Mouse (Mus musculus): ENCODE results near the gene Mapkapk5. TPM values are rescaled to one million over a fixed set of nuclear protein-coding genes. Genes with fewer than 3 reads are reported as not detected.
"Not testable (repeated sequence)": the region's sequence is repeated elsewhere in the genome, so short reads cannot be mapped to it uniquely, and the experiment has no call there.

The Mapkapk5 gene
- polyA plus RNA-seq, 1 experiment from 2014 or later, result 53.1 TPM

GRCm38 (mm10) chr5:121510009-121510408, 35.7 kb downstream of the Mapkapk5 start:
- DNase-seq (ENCODE audit: extremely low spot score, low spot score), result no peak
- H3K9me3 ChIP-seq, result no peaks in the 10 kb centered on the region; the same call in 1 of the 2 replicates
- H3K4me3 ChIP-seq, result no peak overlapping the region
- no peaks in the 10 kb centered on the region for H3K4me1 ChIP-seq
- H3K27me3 ChIP-seq (ENCODE audit: poor library complexity, severe bottlenecking), result no peaks in the 10 kb centered on the region
- H3K36me3 ChIP-seq (replicated peaks), result no peaks in the 10 kb centered on the region
- no peak overlapping the region for H3K27ac ChIP-seq
- WGBS, result 82% methylated on average over 7 of the region's 7 CpGs

GRCm38 (mm10) chr5:121506846-121507245, 38.9 kb downstream of the Mapkapk5 start:
- Histone ChIP-seq H3K9me3 (no peaks in the 10 kb centered on the region; the same call in 1 of the 2 replicates), H3K36me3 (replicated peaks) (no peaks in the 10 kb centered on the region), H3K27ac (no peak overlapping the region), H3K4me1 (no peaks in the 10 kb centered on the region), H3K27me3 (ENCODE audit: poor library complexity, severe bottlenecking) (no peaks in the 10 kb centered on the region), H3K4me3 (no peak overlapping the region)
- 87% methylated on average over 1 of the region's 1 CpGs for WGBS
- no peak for DNase-seq (ENCODE audit: extremely low spot score, low spot score)

- WGBS, result 90% methylated on average over 3 of the region's 3 CpGs
Measured at GRCm38 (mm10) chr5:121503231-121503630, 42.5 kb downstream of the Mapkapk5 start, which contains the start of gene Adam1b. Adam1b (minus strand) TSS chr5:121503435.

GRCm38 (mm10) chr5:121501424-121501996, 44.2 kb downstream of the Mapkapk5 start:
- H3K27ac ChIP-seq; H3K9me3 ChIP-seq; H3K4me1 ChIP-seq; DNase-seq (ENCODE audit: extremely low spot score, low spot score); H3K36me3 ChIP-seq (replicated peaks); H3K4me3 ChIP-seq; H3K27me3 ChIP-seq (ENCODE audit: poor library complexity, severe bottlenecking): not testable (repeated sequence)
- WGBS, result 83% methylated on average over 11 of the region's 17 CpGs

More at GRCm38 (mm10) chr5:121503231-121503630, 42.5 kb downstream of the Mapkapk5 start, which contains the start of gene Adam1b:
- no peaks in the 10 kb centered on the region for H3K9me3 ChIP-seq
- no peak for DNase-seq (ENCODE audit: extremely low spot score, low spot score)
- H3K36me3 ChIP-seq (replicated peaks), result no peaks in the 10 kb centered on the region
- no peak within 1 kb of the TSS for H3K27ac ChIP-seq
- H3K4me1 ChIP-seq, result no peaks in the 10 kb centered on the region
- H3K27me3 ChIP-seq (ENCODE audit: poor library complexity, severe bottlenecking), result no peaks in the 10 kb centered on the region
- H3K4me3 ChIP-seq, result no peak within 1 kb of the TSS

GRCm38 (mm10) chr5:121500719-121501118, 45.0 kb downstream of the Mapkapk5 start:
- Histone ChIP-seq H3K4me1 (no peaks in the 10 kb centered on the region), H3K36me3 (replicated peaks) (no peaks in the 10 kb centered on the region), H3K4me3 (no peak overlapping the region), H3K9me3 (no peaks in the 10 kb centered on the region), H3K27me3 (ENCODE audit: poor library complexity, severe bottlenecking) (no peaks in the 10 kb centered on the region), H3K27ac (no peak overlapping the region)
- DNase-seq (ENCODE audit: extremely low spot score, low spot score), result no peak
- 83% methylated on average over 7 of the region's 7 CpGs for WGBS

GRCm38 (mm10) chr5:121493305-121493704, 52.4 kb downstream of the Mapkapk5 start:
- H3K27me3 ChIP-seq (ENCODE audit: poor library complexity, severe bottlenecking), result no peaks in the 10 kb centered on the region
- no peaks in the 10 kb centered on the region for H3K9me3 ChIP-seq
- no peak for DNase-seq (ENCODE audit: extremely low spot score, low spot score)
- no peaks in the 10 kb centered on the region for H3K36me3 ChIP-seq (replicated peaks)
- no peaks in the 10 kb centered on the region for H3K4me1 ChIP-seq
- H3K27ac ChIP-seq, result no peak overlapping the region
- H3K4me3 ChIP-seq, result no peak overlapping the region
- WGBS, result 84% methylated on average over 8 of the region's 8 CpGs

GRCm38 (mm10) chr5:121484801-121485200, 60.9 kb downstream of the Mapkapk5 start:
- H3K9me3 ChIP-seq, result no peaks in the 10 kb centered on the region
- H3K36me3 ChIP-seq (replicated peaks), result no peaks in the 10 kb centered on the region
- no peaks in the 10 kb centered on the region for H3K27me3 ChIP-seq (ENCODE audit: poor library complexity, severe bottlenecking)
- no peaks in the 10 kb centered on the region for H3K4me1 ChIP-seq
- DNase-seq (ENCODE audit: extremely low spot score, low spot score), result no peak
- 87% methylated on average over 5 of the region's 5 CpGs for WGBS
- H3K4me3 ChIP-seq, result no peak overlapping the region
- H3K27ac ChIP-seq, result no peak overlapping the region

- no peaks in the 10 kb centered on the region for H3K9me3 ChIP-seq
- no peaks in the 10 kb centered on the region for H3K36me3 ChIP-seq (replicated peaks)
- no peak for DNase-seq (ENCODE audit: extremely low spot score, low spot score)
- H3K4me1 ChIP-seq, result peaks cover 6% of the 10 kb centered on the region
- WGBS, result 41% methylated on average over 3 of the region's 3 CpGs
- H3K4me3 ChIP-seq, result no peak overlapping the region
- H3K27ac ChIP-seq, result no peak overlapping the region
- H3K27me3 ChIP-seq (ENCODE audit: poor library complexity, severe bottlenecking), result no peaks in the 10 kb centered on the region
Measured at GRCm38 (mm10) chr5:121477680-121478079, 68.0 kb downstream of the Mapkapk5 start.

GRCm38 (mm10) chr5:121476040-121476439, 69.7 kb downstream of the Mapkapk5 start:
- Histone ChIP-seq H3K27ac (no peak overlapping the region), H3K4me3 (no peak overlapping the region), H3K27me3 (ENCODE audit: poor library complexity, severe bottlenecking) (no peaks in the 10 kb centered on the region), H3K36me3 (replicated peaks) (no peaks in the 10 kb centered on the region), H3K4me1 (peaks cover 6% of the 10 kb centered on the region), H3K9me3 (no peaks in the 10 kb centered on the region)
- WGBS, result 89% methylated on average over 1 of the region's 1 CpGs
- no peak for DNase-seq (ENCODE audit: extremely low spot score, low spot score)

Other genes with a start within 250 kb of the Mapkapk5 start
- 59.8 and 62.2 TPM in 2 replicates for gene Trafd1, start 160.3 kb downstream of the Mapkapk5 start, polyA plus RNA-seq (2016; fragmentation: Nextera tagmentation; extraction: Ambion mirVana)
- 59.9 and 61.5 TPM in 2 replicates for gene Naa25, start 148.0 kb downstream of the Mapkapk5 start, polyA plus RNA-seq (2016; fragmentation: Nextera tagmentation; extraction: Ambion mirVana)
- gene Tmem116, start 94.0 kb downstream of the Mapkapk5 start, polyA plus RNA-seq (2016; fragmentation: Nextera tagmentation; extraction: Ambion mirVana), result 1.00 and 1.0 TPM in 2 replicates
- 131 and 140 TPM in 2 replicates for gene Erp29, start 93.4 kb downstream of the Mapkapk5 start, polyA plus RNA-seq (2016; fragmentation: Nextera tagmentation; extraction: Ambion mirVana)
- not detected in 2 replicates for gene Adam1b, start 42.5 kb downstream of the Mapkapk5 start, polyA plus RNA-seq (2016; fragmentation: Nextera tagmentation; extraction: Ambion mirVana)
- 1.1 TPM in 2 replicates for gene Adam1a, start 423 bp downstream of the Mapkapk5 start, polyA plus RNA-seq (2016; fragmentation: Nextera tagmentation; extraction: Ambion mirVana)
- gene Gm42878, start 423 bp downstream of the Mapkapk5 start, polyA plus RNA-seq (2016; fragmentation: Nextera tagmentation; extraction: Ambion mirVana), result not detected in 2 replicates
- 125 TPM in 2 replicates for gene Aldh2, start 47.9 kb upstream of the Mapkapk5 start, polyA plus RNA-seq (2016; fragmentation: Nextera tagmentation; extraction: Ambion mirVana)
- gene Acad12, start 73.0 kb upstream of the Mapkapk5 start, polyA plus RNA-seq (2016; fragmentation: Nextera tagmentation; extraction: Ambion mirVana), result 2.7 and 3.0 TPM in 2 replicates
- 2.0 TPM in 2 replicates for gene Acad10, start 114.6 kb upstream of the Mapkapk5 start, polyA plus RNA-seq (2016; fragmentation: Nextera tagmentation; extraction: Ambion mirVana)
- 33.9 and 39.7 TPM in 2 replicates for gene Brap, start 114.7 kb upstream of the Mapkapk5 start, polyA plus RNA-seq (2016; fragmentation: Nextera tagmentation; extraction: Ambion mirVana)
- 41.0 and 41.1 TPM in 2 replicates for gene Atxn2, start 165.4 kb upstream of the Mapkapk5 start, polyA plus RNA-seq (2016; fragmentation: Nextera tagmentation; extraction: Ambion mirVana)